In the genomic region with DNA sequence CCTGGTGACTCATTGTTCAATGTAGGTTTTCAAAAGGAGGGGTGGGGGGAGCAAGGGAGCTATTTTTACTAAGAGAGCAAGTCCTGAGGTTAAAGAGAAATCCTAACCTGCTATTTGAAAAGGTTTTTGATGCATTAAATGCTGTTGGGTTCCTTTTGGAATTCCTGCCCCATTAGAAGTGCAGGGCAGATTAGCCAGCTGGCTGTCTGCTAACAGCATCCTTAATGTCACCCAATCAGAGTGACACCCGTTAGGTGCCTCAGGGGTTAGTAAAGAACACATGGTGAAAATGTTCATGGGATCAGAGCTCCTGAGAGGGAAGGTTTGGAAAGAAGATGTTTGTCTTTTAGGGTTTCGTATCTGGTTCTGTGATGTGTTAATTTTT, we compare ENCODE assay signal across 16 mouse cellular contexts.
A peak's percentile ranks its signal among the peaks of the same experiment; 100 is the strongest.
DNase-seq lines count a peak whose midpoint lies in the region; ATAC-seq and TF ChIP-seq lines count a peak whose summit lies in the region.
"Had no signal": no experiment of that assay in that cellular context is flagged by ENCODE, and none has a peak within 500 bp of the region (broad histone marks: within the 10 kb centered on the region; RNA-seq: fewer than 3 reads in every experiment).

No protein-coding gene starts in this region.

- no peaks in the 10 kb centered on the region for H3K27me3 ChIP-seq in embryonic facial prominence, embryonic 10.5 days (replicated peaks; ENCODE audit: low read depth, poor library complexity, severe bottlenecking)
- no peaks in the 10 kb centered on the region for H3K27me3 ChIP-seq in forebrain, embryonic 16.5 days (replicated peaks; ENCODE audit: control insufficient read depth, insufficient read depth, low read length)
- no peaks in the 10 kb centered on the region for H3K27me3 ChIP-seq in midbrain, embryonic 11.5 days (ENCODE audit: control insufficient read depth, insufficient read depth, low read length)
- H3K27me3 ChIP-seq: CH12.LX; intestine, embryonic 15.5 days; limb, embryonic 15.5 days; megakaryocyte, embryonic 14.5 days had no signal

- no peaks in the 10 kb centered on the region for H3K9me3 ChIP-seq in embryonic facial prominence, embryonic 10.5 days
- no peaks in the 10 kb centered on the region for H3K9me3 ChIP-seq in forebrain, embryonic 16.5 days (ENCODE audit: control insufficient read depth, low read length)
- no peaks in the 10 kb centered on the region for H3K9me3 ChIP-seq in midbrain, embryonic 11.5 days (ENCODE audit: control insufficient read depth, low read length)
- H3K9me3 ChIP-seq: intestine, embryonic 15.5 days; limb, embryonic 15.5 days had no signal

- peak overlapping the region; percentile 14; the same call in 1 of the 2 replicates for H3K27ac ChIP-seq in embryonic facial prominence, embryonic 10.5 days (replicated peaks)
- peak overlapping the region; percentile 92 for H3K27ac ChIP-seq in forebrain, embryonic 16.5 days (ENCODE audit: low read length)
- peak overlapping the region; percentile 69 for H3K27ac ChIP-seq in midbrain, embryonic 11.5 days (ENCODE audit: low read depth, low read length)
- peak overlapping the region; percentile 80 for H3K27ac ChIP-seq in olfactory bulb, adult 2 months (ENCODE audit: insufficient read depth, low read depth, low read length)
- H3K27ac ChIP-seq: intestine, embryonic 15.5 days; limb, embryonic 15.5 days had no signal

- ATAC-seq in forebrain, embryonic 16.5 days: peak; percentile 42
- ATAC-seq in midbrain, embryonic 11.5 days (ENCODE audit: low FRiP score): peak; percentile 49
- ATAC-seq: intestine, embryonic 15.5 days had no signal

- H3K9ac ChIP-seq in forebrain, embryonic 16.5 days (replicated peaks; ENCODE audit: low read depth, low read length): no peak overlapping the region
- H3K9ac ChIP-seq in midbrain, embryonic 11.5 days (ENCODE audit: low read length): no peak overlapping the region
- H3K9ac ChIP-seq: intestine, embryonic 15.5 days; limb, embryonic 15.5 days had no signal

- peak overlapping the region; percentile 44 for H3K4me2 ChIP-seq in forebrain, embryonic 16.5 days (ENCODE audit: low read length)
- 0 out of 2 replicates have a peak overlapping the region, but pooled peaks have one; percentile 4 for H3K4me2 ChIP-seq in midbrain, embryonic 11.5 days
- H3K4me2 ChIP-seq: intestine, embryonic 15.5 days; limb, embryonic 15.5 days had no signal

- no peak for TF ChIP-seq CTCF in olfactory bulb, adult 2 months (IDR thresholded peaks at IDR 0.05; ENCODE audit: insufficient read depth, low read depth, low read length)

- 72% methylated on average over 2 of the region's 2 CpGs for WGBS in embryonic facial prominence, embryonic 10.5 days
- 29% methylated on average over 2 of the region's 2 CpGs for WGBS in forebrain, embryonic 16.5 days
- WGBS in midbrain, embryonic 11.5 days: 47% methylated on average over 2 of the region's 2 CpGs
- 41% methylated on average over 2 of the region's 2 CpGs for WGBS in olfactory bulb, adult 2 months

- no peak for TF ChIP-seq POLR2A in olfactory bulb, adult 2 months (IDR thresholded peaks at IDR 0.05; ENCODE audit: insufficient read depth, low read depth, low read length)

- no peak overlapping the region for H3K4me3 ChIP-seq in embryonic facial prominence, embryonic 10.5 days
- H3K4me3 ChIP-seq in forebrain, embryonic 16.5 days (replicated peaks; ENCODE audit: low read length): no peak overlapping the region
- no peak overlapping the region for H3K4me3 ChIP-seq in midbrain, embryonic 11.5 days (ENCODE audit: low read depth, low read length)
- H3K4me3 ChIP-seq in olfactory bulb, adult 2 months (ENCODE audit: insufficient read depth, low read depth, low read length): no peak overlapping the region
- H3K4me3 ChIP-seq: intestine, embryonic 15.5 days; limb, embryonic 15.5 days; megakaryocyte, embryonic 14.5 days had no signal

- DNase-seq in embryonic facial prominence, embryonic 10.5 days (ENCODE audit: low spot score): no peak
- DNase-seq in midbrain, embryonic 11.5 days (ENCODE audit: low spot score, missing footprints): peak; percentile 89
- no peak for DNase-seq in heart, postnatal 4 days
- DNase-seq in left cerebral cortex, adult 8-10 months (ENCODE audit: low spot score in 2 of 2): no peak
- DNase-seq in lung, postnatal 4 days: no peak
- DNase-seq: adrenal gland, adult 8-10 months; gastrocnemius, postnatal 10 days; kidney, postnatal 25 days; lung, adult 2 months; thymus, postnatal 14 days had no signal

- H3K36me3 ChIP-seq in embryonic facial prominence, embryonic 10.5 days (replicated peaks): no peaks in the 10 kb centered on the region
- no peaks in the 10 kb centered on the region for H3K36me3 ChIP-seq in forebrain, embryonic 16.5 days (ENCODE audit: control insufficient read depth, insufficient read depth)
- no peaks in the 10 kb centered on the region for H3K36me3 ChIP-seq in midbrain, embryonic 11.5 days (ENCODE audit: control insufficient read depth, insufficient read depth, low read length)
- H3K36me3 ChIP-seq: intestine, embryonic 15.5 days; limb, embryonic 15.5 days had no signal

- H3K4me1 ChIP-seq in embryonic facial prominence, embryonic 10.5 days: peaks cover 15% of the 10 kb centered on the region
- peaks cover 24% of the 10 kb centered on the region for H3K4me1 ChIP-seq in forebrain, embryonic 16.5 days (replicated peaks; ENCODE audit: control insufficient read depth, insufficient read depth, low read length)
- H3K4me1 ChIP-seq in midbrain, embryonic 11.5 days (ENCODE audit: control insufficient read depth, insufficient read depth, low read length): peaks cover 23% of the 10 kb centered on the region
- H3K4me1 ChIP-seq in olfactory bulb, adult 2 months (ENCODE audit: control insufficient read depth, insufficient read depth, low read length): peaks cover 5% of the 10 kb centered on the region
- H3K4me1 ChIP-seq: intestine, embryonic 15.5 days; limb, embryonic 15.5 days; megakaryocyte, embryonic 14.5 days had no signal

Comparison
In these comparisons a context has a peak if more than half of its experiments do, and no peak if none do; other contexts are left out.
1. H3K27ac ChIP-seq: peak in every context shown above with its lines; median percentile 92 in forebrain, embryonic 16.5 days; 80 in olfactory bulb, adult 2 months; 69 in midbrain, embryonic 11.5 days; 14 in embryonic facial prominence, embryonic 10.5 days.